Mouse (Mus musculus) kidney, adult 2 months (tissue): ENCODE measurements around the gene AI464131. TPM values are rescaled to one million over a fixed set of nuclear protein-coding genes. Genes with fewer than 3 reads are reported as not detected.

Experiments used
- DNase-seq: peaks from one replicate; pipeline ENCODE4 v3.0.0; 2021
- H3K27ac ChIP-seq: fragments of 200-500 bp; 2 replicates; pipeline ENCODE4 v1.5.1; 2012; ENCODE audit warnings: low read depth, low read length, control low read depth, inconsistent platforms; ENCODE audit not compliant: insufficient read depth
- H3K27me3 ChIP-seq: fragments of 200-500 bp; replicated peaks from 2 replicates; pipeline ENCODE4 v1.6.1; 2012; ENCODE audit warnings: mild to moderate bottlenecking, moderate library complexity, low read length, inconsistent platforms; ENCODE audit not compliant: control insufficient read depth, insufficient read depth
- H3K36me3 ChIP-seq: fragments of 200-500 bp; 2 replicates; pipeline ENCODE4 v1.6.1; 2012; ENCODE audit warnings: mild to moderate bottlenecking, moderate library complexity, low read length, inconsistent platforms; ENCODE audit not compliant: control insufficient read depth, insufficient read depth
- H3K4me1 ChIP-seq: fragments of 200-500 bp; 2 replicates; pipeline ENCODE4 v1.6.1; 2011; ENCODE audit warnings: low read length; ENCODE audit not compliant: control insufficient read depth, insufficient read depth
- H3K4me3 ChIP-seq: fragments of 200-500 bp; 2 replicates; pipeline ENCODE4 v1.5.1; 2011; ENCODE audit warnings: mild to moderate bottlenecking, low read depth, low read length, control low read depth; ENCODE audit not compliant: insufficient read depth
- CTCF ChIP-seq: fragments of 200-500 bp; conservative IDR thresholded peaks from 2 replicates; pipeline ENCODE4 v1.5.1; 2011; ENCODE audit warnings: low read depth, mild to moderate bottlenecking, control low read depth, low read length, moderate library complexity, mixed read lengths; ENCODE audit not compliant: insufficient read depth, insufficient read length
- POLR2A ChIP-seq: fragments of 200-500 bp; IDR thresholded peaks from one replicate; pipeline ENCODE4 v1.6.1; 2011; ENCODE audit warnings: low read depth, low read length, control low read depth
- WGBS: fragments of 180-500 bp; shearing (Covaris S2); methylation state at CpG from one replicate; pipeline ENCODE4 v1.1.7; 2018; 5-methylcytosine and 5-hydroxymethylcytosine counted together
- polyA plus RNA-seq: library from polyadenylated mRNA; depleted of rRNA; stranded (reverse); fragments of >200 nt; gene quantifications from 2 replicates; pipeline ENCODE4 v1.2.3, GENCODE M21; 2012

AI464131 gene
- polyA plus RNA-seq, 1 experiment = 23.1 TPM

GRCm38 (mm10) chr4:41518349-41518748 lies 15.5 kb upstream of the AI464131 start:
- WGBS = 90% methylated on average over 7 of the region's 7 CpGs
- Histone ChIP-seq H3K27me3 (no peaks in the 10 kb centered on the region), H3K27ac (no peak overlapping the region), H3K36me3 (no peaks in the 10 kb centered on the region), H3K4me3 (no peak overlapping the region), H3K4me1 (no peaks in the 10 kb centered on the region)
- no peak for TF ChIP-seq POLR2A
- TF ChIP-seq CTCF = no peak
- DNase-seq = no peak

GRCm38 (mm10) chr4:41517233-41517632 lies 14.4 kb upstream of the AI464131 start, which contains the start of gene 1110017D15Rik:
Gene 1110017D15Rik, minus strand, starts transcription at chr4:41517333.
- TF ChIP-seq POLR2A (no peak), CTCF (no peak)
- H3K4me1 ChIP-seq = no peaks in the 10 kb centered on the region
- no peak within 1 kb of the TSS for H3K4me3 ChIP-seq
- DNase-seq = no peak
- no peak within 1 kb of the TSS for H3K27ac ChIP-seq
- 84% methylated on average over 2 of the region's 2 CpGs for WGBS
- no peaks in the 10 kb centered on the region for H3K36me3 ChIP-seq
- H3K27me3 ChIP-seq = no peaks in the 10 kb centered on the region

- WGBS = 26% methylated on average over 8 of the region's 8 CpGs
- no peaks in the 10 kb centered on the region for H3K4me1 ChIP-seq
- TF ChIP-seq CTCF (no peak), POLR2A (no peak)
- no peaks in the 10 kb centered on the region for H3K27me3 ChIP-seq
- no peak overlapping the region for H3K4me3 ChIP-seq
- no peak for DNase-seq
- H3K36me3 ChIP-seq = no peaks in the 10 kb centered on the region
- H3K27ac ChIP-seq = no peak overlapping the region
These were observed 10.8 kb upstream of the AI464131 start for GRCm38 (mm10) chr4:41513714-41514113.

DNA sequence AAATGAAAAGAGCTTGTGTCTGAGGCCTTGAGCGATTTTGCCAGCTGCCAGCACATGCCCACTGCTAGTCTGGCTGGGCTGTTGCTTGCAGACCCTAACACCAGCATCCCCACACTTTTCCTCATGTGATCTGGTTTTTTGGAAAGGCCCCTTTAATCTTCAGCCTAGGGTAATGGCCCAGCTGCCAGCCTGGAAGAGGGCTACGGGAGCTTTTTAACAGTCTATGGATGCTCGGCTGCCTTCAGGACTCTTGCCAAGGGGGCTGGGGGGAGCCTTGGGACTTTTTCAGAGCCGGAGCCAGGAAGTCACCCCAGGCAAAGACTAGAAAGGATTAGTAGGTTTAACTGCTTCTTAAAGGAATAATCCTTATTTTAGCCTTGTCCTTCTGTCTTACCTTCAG lies 10.4 kb upstream of the AI464131 start:
- Histone ChIP-seq H3K27me3 (no peaks in the 10 kb centered on the region), H3K4me1 (no peaks in the 10 kb centered on the region), H3K4me3 (no peak overlapping the region), H3K36me3 (no peaks in the 10 kb centered on the region), H3K27ac (no peak overlapping the region)
- DNase-seq = no peak
- TF ChIP-seq POLR2A (no peak), CTCF (no peak)
- WGBS = 40% methylated on average over 4 of the region's 4 CpGs

- Histone ChIP-seq H3K4me3 (no peak overlapping the region), H3K4me1 (peaks cover 8% of the 10 kb centered on the region; the same call in 1 of the 2 replicates), H3K36me3 (no peaks in the 10 kb centered on the region), H3K27ac (no peak overlapping the region), H3K27me3 (no peaks in the 10 kb centered on the region)
- DNase-seq = no peak
- TF ChIP-seq POLR2A (no peak), CTCF (no peak)
- WGBS = 76% methylated on average over 7 of the region's 7 CpGs
These were observed 5.1 kb upstream of the AI464131 start for GRCm38 (mm10) chr4:41507998-41508397.

DNA sequence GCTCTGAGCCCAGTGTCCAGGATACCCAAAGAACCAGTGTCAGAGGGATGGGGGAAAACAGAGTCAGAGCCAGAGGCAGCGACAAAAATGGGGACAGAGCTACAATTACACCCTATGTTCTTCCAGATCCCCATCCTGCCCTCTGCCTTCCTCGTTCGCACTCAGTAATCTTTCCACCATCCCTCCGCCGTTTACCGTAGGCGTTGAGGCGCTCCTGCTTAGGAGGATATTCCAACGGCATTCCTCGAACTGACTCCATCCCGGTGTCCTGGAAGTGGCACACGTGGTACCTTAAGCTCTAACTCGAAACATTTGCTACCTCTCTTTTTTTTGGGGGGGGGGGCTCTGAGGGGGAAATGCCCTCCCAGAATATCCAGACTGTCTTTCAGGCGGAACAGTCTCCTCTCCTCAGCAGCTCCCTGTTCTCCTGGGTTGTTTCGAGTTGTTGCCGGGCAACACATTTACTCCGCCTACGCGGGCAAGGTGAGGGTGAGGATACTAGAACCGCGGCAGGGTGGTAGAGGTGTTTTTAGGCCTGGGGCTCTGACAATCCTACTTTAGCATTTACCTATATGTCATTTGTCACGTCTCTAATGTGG lies 4.5 kb upstream of the AI464131 start:
- TF ChIP-seq CTCF = no peak
- TF ChIP-seq POLR2A = no peak
- no peaks in the 10 kb centered on the region for H3K27me3 ChIP-seq
- H3K36me3 ChIP-seq = no peaks in the 10 kb centered on the region
- H3K4me1 ChIP-seq = peaks cover 8% of the 10 kb centered on the region; the same call in 1 of the 2 replicates
- no peak overlapping the region for H3K27ac ChIP-seq
- no peak for DNase-seq
- peak overlapping the region; percentile 49 for H3K4me3 ChIP-seq
- WGBS = 15% methylated on average over 22 of the region's 22 CpGs

GRCm38 (mm10) chr4:41506906-41507305 lies 4.0 kb upstream of the AI464131 start:
- WGBS = under 1% methylated on average over 29 of the region's 29 CpGs
- Histone ChIP-seq H3K27me3 (no peaks in the 10 kb centered on the region), H3K4me1 (peaks cover 8% of the 10 kb centered on the region; the same call in 1 of the 2 replicates), H3K36me3 (no peaks in the 10 kb centered on the region), H3K27ac (no peak overlapping the region; the same call in 1 of the 2 replicates), H3K4me3 (peak overlapping the region; percentile 49)
- TF ChIP-seq POLR2A = no peak
- peak; percentile 15; the same call in 1 of the 2 replicates for TF ChIP-seq CTCF
- peak; percentile 93 for DNase-seq
